Mouse (Mus musculus) neural tube, embryonic 12.5 days (tissue): ENCODE measurements around the gene Hoxa5. TPM values are rescaled to one million over a fixed set of nuclear protein-coding genes. Genes with fewer than 3 reads are reported as not detected.

Source experiments
- ATAC-seq: fragments of 200-750 bp; cut with Nextera tagmentation; 2 replicates; pipeline ENCODE4 v1.8.0; 2017; ENCODE audit warnings: low read depth, mild to moderate bottlenecking, moderate TSS enrichment, moderate library complexity; ENCODE audit not compliant: low FRiP score
- H3K27ac ChIP-seq: fragments of 300-500 bp; sonication (generic); 2 replicates; pipeline ENCODE4 v1.5.1; 2016
- H3K27me3 ChIP-seq: fragments of 300-500 bp; sonication (generic); replicated peaks from 2 replicates; pipeline ENCODE4 v1.6.1; 2016; ENCODE audit warnings: mild to moderate bottlenecking
- H3K36me3 ChIP-seq: fragments of 300-500 bp; sonication (generic); 2 replicates; pipeline ENCODE4 v1.6.1; 2016; ENCODE audit warnings: mild to moderate bottlenecking
- H3K4me1 ChIP-seq: fragments of 300-500 bp; sonication (generic); 2 replicates; pipeline ENCODE4 v1.6.1; 2016
- H3K4me2 ChIP-seq: fragments of 300-500 bp; sonication (generic); replicated peaks from 2 replicates; pipeline ENCODE4 v1.6.1; 2016; ENCODE audit warnings: mild to moderate bottlenecking
- H3K4me3 ChIP-seq: fragments of 300-500 bp; sonication (generic); 2 replicates; pipeline ENCODE4 v1.5.1; 2016
- H3K9ac ChIP-seq: fragments of 300-500 bp; sonication (generic); 2 replicates; pipeline ENCODE4 v1.6.1; 2016; ENCODE audit warnings: mild to moderate bottlenecking
- H3K9me3 ChIP-seq: fragments of 300-500 bp; sonication (generic); 2 replicates; pipeline ENCODE4 v1.6.1; 2016; ENCODE audit warnings: mild to moderate bottlenecking
- whole genome bisulfite sequencing: fragments of 180-500 bp; shearing (Covaris S2); methylation state at CpG from one replicate; pipeline ENCODE4 v1.1.7; 2016; 5-methylcytosine and 5-hydroxymethylcytosine counted together
- polyA plus RNA-seq: library from polyadenylated mRNA; unstranded; fragments of >200 nt; fragmentation: Nextera tagmentation; extraction: Ambion mirVana; gene quantifications from 2 replicates; pipeline ENCODE4 v1.2.1, GENCODE M21; 2016

Hoxa5 gene
- polyA plus RNA-seq, 1 experiment from 2014 or later: 72.6 TPM

DNA sequence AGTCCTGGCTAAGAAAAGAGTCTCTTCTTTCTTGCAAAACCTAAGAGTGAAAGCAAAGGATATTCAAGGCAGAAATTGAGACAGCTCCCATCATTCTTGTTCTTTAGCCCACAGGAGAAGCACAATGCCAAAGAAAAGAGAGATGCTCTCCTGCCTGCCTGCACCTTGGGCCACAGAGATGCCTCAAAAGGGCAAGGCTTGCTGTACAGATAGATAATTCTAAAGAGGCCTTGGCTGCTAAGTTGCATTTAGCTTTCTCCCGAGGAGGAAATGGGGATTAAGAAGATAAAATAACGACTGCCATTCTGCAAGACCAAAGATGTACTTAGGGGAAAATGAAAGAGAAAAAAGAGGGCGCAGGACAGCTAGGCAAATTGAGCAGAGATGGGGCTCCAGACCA lies 42.5 kb upstream of the Hoxa5 start:
- Histone ChIP-seq H3K9ac (peak overlapping the region; percentile 63), H3K4me2 (peak overlapping the region; percentile 58)

DNA sequence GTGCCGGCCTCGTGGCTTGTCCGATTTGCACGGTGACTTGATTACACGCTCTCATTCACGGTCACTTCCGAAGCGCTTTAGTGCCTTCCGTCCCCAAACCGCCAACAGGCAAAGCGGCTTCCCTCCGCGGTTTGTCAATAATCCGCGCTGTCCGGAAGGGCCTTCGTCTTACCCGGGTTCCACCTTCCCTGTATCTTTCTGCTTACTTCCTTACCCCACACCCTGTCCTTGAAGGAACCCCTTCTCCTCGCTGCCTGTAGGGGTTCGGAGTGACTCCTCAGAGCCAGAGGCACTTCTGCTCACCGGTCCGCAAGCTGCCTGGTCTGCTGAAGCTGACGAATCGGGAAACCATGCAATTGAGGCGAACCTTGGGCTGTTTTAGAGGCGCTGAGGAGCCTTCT lies 42.0 kb upstream of the Hoxa5 start:
- Histone ChIP-seq H3K27me3 (peaks cover 91% of the 10 kb centered on the region), H3K27ac (no peak overlapping the region), H3K9ac (peak overlapping the region; percentile 63), H3K36me3 (no peaks in the 10 kb centered on the region), H3K4me2 (peak overlapping the region; percentile 58), H3K4me1 (no peaks in the 10 kb centered on the region; the same call in 1 of the 2 replicates), H3K9me3 (no peaks in the 10 kb centered on the region), H3K4me3 (peak overlapping the region; percentile 39)
- WGBS: under 1% methylated on average over 26 of the region's 26 CpGs
- no peak for ATAC-seq

More for the DNA sequence above, 42.5 kb upstream of the Hoxa5 start:
- H3K4me3 ChIP-seq: peak overlapping the region; percentile 39
- peaks cover 91% of the 10 kb centered on the region for H3K27me3 ChIP-seq
- 5% methylated on average over 3 of the region's 3 CpGs for WGBS
- H3K27ac ChIP-seq: no peak overlapping the region
- no peaks in the 10 kb centered on the region for H3K9me3 ChIP-seq
- no peaks in the 10 kb centered on the region; the same call in 1 of the 2 replicates for H3K4me1 ChIP-seq
- H3K36me3 ChIP-seq: no peaks in the 10 kb centered on the region
- no peak for ATAC-seq

DNA sequence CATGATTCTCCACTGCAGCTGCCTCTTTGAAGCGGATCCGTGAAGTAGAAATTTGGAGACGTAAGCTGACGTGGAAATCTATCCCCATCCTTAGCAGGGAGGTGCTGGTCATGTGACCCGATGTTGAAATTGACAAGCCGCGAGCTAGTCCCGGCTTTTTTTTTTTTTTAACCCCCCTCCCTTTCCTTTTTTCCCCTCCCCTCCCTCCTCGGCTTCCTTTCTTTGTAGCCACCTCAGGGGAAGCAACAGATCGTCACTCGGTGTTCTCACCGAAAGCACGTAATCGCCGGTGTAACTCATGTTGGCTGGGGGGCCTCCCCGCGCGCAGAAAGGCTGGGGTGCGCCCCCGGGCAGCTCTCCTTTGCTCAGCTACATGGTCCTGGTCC lies 41.4 kb upstream of the Hoxa5 start, which contains the start of gene Hoxa11:
Hoxa11 (minus strand) TSS at position 54 of the 386 bp plus-strand sequence.
- no peaks in the 10 kb centered on the region for H3K36me3 ChIP-seq
- ATAC-seq: no peak
- WGBS: under 1% methylated on average over 20 of the region's 20 CpGs
- H3K9ac ChIP-seq: peak within 1 kb of the TSS; percentile 64
- peak within 1 kb of the TSS; percentile 39 for H3K4me3 ChIP-seq
- peak within 1 kb of the TSS; percentile 58 for H3K4me2 ChIP-seq
- H3K9me3 ChIP-seq: no peaks in the 10 kb centered on the region
- peaks cover 91% of the 10 kb centered on the region for H3K27me3 ChIP-seq
- H3K4me1 ChIP-seq: peaks cover 6% of the 10 kb centered on the region; the same call in 1 of the 2 replicates
- H3K27ac ChIP-seq: peak within 1 kb of the TSS; percentile 46; the same call in 1 of the 2 replicates

DNA sequence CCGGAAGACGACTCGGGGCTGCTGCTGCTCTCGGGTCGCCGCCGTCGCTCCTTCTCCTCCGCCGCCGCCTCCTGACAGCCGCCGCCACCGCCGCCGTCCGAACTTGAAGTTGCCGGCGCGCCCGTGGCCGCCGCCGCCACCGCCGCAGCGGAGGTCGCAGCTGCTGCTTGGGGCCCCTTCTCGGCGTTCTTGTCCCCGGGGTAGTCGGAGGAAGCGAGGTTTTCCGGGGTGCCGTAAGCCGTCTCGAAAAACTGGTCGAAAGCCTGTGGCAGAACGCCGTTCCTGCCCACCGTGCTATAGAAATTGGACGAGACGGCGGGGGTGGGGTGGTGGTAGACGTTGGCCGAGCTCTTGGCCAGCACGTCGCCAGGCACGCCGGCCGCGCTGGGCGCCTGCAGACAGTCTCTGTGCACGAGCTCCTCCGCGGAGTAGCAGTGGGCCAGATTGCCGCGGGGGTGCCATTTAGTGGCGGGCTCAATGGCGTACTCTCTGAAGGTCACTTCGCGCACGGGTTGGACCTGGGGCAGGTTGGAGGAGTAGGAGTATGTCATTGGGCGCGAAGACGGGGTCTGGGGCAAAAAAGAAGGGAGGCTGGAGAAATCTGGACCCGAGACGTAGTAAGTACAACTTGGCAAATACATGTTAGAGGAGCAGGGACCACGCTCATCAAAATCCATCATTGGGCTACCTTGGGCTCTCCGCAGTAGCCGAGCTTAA lies 40.8 kb upstream of the Hoxa5 start:
- peaks cover 88% of the 10 kb centered on the region for H3K27me3 ChIP-seq
- peak overlapping the region; percentile 39 for H3K4me3 ChIP-seq
- under 1% methylated on average over 71 of the region's 71 CpGs for WGBS
- H3K36me3 ChIP-seq: no peaks in the 10 kb centered on the region
- H3K27ac ChIP-seq: peak overlapping the region; percentile 46; the same call in 1 of the 2 replicates
- no peak for ATAC-seq
- H3K9ac ChIP-seq: peak overlapping the region; percentile 64
- peaks cover 9% of the 10 kb centered on the region; the same call in 1 of the 2 replicates for H3K4me1 ChIP-seq
- peak overlapping the region; percentile 58 for H3K4me2 ChIP-seq
- H3K9me3 ChIP-seq: no peaks in the 10 kb centered on the region

DNA sequence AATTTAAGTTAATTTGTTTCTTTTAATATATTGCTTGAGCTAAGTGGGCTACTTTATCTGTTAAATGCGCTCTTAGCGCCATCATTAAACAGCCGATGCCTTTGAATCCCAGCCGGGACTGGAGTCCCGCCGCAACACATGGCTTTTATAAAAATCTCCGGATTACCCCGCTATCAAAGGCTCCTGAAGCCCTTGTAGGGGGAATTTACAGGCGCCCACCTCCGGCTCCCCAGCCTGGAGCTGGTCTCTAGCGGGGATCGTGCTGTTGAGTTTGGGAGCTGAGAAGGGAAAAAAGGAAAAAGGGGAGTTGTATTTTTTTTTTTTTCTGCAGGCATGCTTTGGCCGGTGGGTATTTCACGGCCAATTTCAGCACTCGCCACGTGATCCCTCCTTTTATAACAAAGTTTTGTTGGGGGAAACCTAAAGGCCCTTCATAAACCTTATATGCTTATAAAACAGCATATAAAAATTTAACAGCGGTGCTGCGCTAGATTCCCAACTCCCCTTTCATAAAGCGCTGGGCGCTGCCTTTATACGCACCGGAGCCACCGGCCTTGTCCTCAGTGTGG lies 40.2 kb upstream of the Hoxa5 start:
- ATAC-seq: no peak
- H3K36me3 ChIP-seq: no peaks in the 10 kb centered on the region

DNA sequence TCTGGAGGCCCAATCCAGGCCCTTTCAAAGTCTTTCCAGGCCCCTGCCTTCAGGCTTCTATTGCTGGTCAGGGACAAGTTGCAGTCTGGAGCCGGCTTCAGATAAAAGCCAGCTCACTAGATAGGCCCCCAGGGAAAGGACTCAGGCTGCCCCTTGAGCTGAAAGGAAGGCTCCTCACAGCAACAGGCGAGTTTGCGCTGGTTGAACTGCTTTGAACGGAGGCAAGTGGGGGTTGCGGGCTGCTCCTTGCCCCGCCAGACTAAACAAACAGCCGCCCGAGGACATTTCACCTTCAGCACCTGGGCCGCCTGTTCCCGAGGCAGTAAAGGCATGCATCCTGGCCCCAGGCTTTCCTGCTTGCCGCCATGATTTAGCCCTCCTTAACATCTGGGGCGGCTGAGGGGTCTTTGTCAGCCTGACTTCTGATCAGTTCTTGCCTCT lies 39.3 kb upstream of the Hoxa5 start:
- under 1% methylated on average over 12 of the region's 12 CpGs for WGBS
- ATAC-seq: no peak
- H3K27ac ChIP-seq: 0 out of 2 replicates have a peak overlapping the region, but pooled peaks have one; percentile 10

More for the DNA sequence above, 40.2 kb upstream of the Hoxa5 start:
- WGBS: under 1% methylated on average over 23 of the region's 23 CpGs
- no peaks in the 10 kb centered on the region for H3K9me3 ChIP-seq
- peak overlapping the region; percentile 58 for H3K4me2 ChIP-seq
- peak overlapping the region; percentile 64 for H3K9ac ChIP-seq
- 0 out of 2 replicates have a peak overlapping the region, but pooled peaks have one; percentile 46 for H3K27ac ChIP-seq
- H3K4me3 ChIP-seq: peak overlapping the region; percentile 39
- peaks cover 88% of the 10 kb centered on the region for H3K27me3 ChIP-seq
- peaks cover 9% of the 10 kb centered on the region; the same call in 1 of the 2 replicates for H3K4me1 ChIP-seq

DNA sequence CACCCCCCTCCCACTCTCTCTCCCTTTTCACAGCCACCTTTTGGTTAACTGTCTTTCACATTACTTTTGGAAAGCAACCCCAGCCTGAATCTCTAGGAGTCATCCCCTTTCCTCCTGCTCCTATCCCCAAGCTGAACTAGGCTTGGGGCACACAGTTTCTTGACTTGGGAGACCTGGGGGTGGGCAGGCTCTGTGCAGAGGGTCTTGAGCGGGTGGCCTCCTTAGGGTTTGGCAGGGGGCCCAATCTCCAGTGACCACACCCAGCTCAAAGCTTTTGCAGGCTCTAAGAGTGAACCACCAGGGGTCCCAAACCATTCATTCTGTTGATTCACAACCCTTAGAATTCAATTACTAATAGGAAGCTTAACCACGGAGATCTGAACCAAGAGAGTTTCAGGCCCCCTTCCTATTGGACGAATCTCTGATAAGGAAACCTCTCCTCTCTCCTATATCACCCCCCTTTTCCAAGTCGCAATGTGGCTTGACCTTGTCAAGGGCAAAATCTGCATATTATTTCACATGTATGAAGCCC lies 38.5 kb upstream of the Hoxa5 start:
- H3K36me3 ChIP-seq: no peaks in the 10 kb centered on the region
- peak overlapping the region; percentile 58 for H3K4me2 ChIP-seq
- H3K4me3 ChIP-seq: peak overlapping the region; percentile 39; the same call in 1 of the 2 replicates
- H3K9ac ChIP-seq: peak overlapping the region; percentile 64
- H3K27me3 ChIP-seq: peaks cover 75% of the 10 kb centered on the region
- H3K4me1 ChIP-seq: 0 out of 2 replicates have a peak, but pooled peaks cover 9% of the 10 kb centered on the region
- no peaks in the 10 kb centered on the region for H3K9me3 ChIP-seq
- ATAC-seq: no peak
- WGBS: 6% methylated on average over 4 of the region's 4 CpGs
- H3K27ac ChIP-seq: no peak overlapping the region

More for the DNA sequence above, 39.3 kb upstream of the Hoxa5 start:
- H3K9ac ChIP-seq: peak overlapping the region; percentile 64
- no peaks in the 10 kb centered on the region for H3K9me3 ChIP-seq
- peak overlapping the region; percentile 58 for H3K4me2 ChIP-seq
- peaks cover 9% of the 10 kb centered on the region; the same call in 1 of the 2 replicates for H3K4me1 ChIP-seq
- peaks cover 83% of the 10 kb centered on the region for H3K27me3 ChIP-seq
- no peaks in the 10 kb centered on the region for H3K36me3 ChIP-seq
- peak overlapping the region; percentile 39 for H3K4me3 ChIP-seq

DNA sequence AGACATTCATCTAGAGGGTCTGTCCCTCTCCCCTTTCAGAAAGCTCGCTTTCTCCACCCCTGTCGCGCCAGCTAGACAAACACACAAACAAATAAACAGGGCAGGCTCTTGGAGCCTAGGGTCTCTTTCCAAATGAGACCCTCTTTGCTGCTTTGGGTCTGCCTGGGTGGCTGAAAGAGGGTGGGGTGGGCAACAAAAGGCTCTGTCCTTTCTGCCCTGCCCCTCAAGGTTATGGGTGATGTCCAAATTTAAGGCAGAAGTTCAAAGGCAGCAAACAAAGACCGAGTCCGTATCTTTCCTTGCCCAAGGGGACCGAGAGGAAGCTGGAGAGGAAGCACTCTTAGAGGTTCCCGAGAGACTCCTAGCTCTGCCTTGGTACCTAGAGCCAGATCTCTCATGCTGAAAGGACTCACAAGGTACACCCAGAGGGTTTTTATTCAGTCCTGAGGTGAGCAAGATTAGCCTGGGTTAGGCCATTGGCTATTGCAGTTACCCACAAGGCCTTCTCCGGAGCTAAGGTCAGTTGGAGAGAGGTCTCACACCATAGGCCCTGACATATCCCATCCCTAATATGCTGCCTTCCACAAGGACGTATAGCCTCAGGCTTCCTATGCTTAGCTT lies 36.7 kb upstream of the Hoxa5 start:
- Histone ChIP-seq H3K9ac (peak overlapping the region; percentile 86), H3K4me3 (peak overlapping the region; percentile 46; the same call in 1 of the 2 replicates), H3K27ac (peak overlapping the region; percentile 29; the same call in 1 of the 2 replicates), H3K27me3 (peaks cover 79% of the 10 kb centered on the region), H3K4me2 (peak overlapping the region; percentile 74), H3K4me1 (0 out of 2 replicates have a peak, but pooled peaks cover 14% of the 10 kb centered on the region), H3K36me3 (no peaks in the 10 kb centered on the region), H3K9me3 (no peaks in the 10 kb centered on the region)
- WGBS: 3% methylated on average over 9 of the region's 9 CpGs
- ATAC-seq: peak; percentile 14; the same call in 1 of the 2 replicates

DNA sequence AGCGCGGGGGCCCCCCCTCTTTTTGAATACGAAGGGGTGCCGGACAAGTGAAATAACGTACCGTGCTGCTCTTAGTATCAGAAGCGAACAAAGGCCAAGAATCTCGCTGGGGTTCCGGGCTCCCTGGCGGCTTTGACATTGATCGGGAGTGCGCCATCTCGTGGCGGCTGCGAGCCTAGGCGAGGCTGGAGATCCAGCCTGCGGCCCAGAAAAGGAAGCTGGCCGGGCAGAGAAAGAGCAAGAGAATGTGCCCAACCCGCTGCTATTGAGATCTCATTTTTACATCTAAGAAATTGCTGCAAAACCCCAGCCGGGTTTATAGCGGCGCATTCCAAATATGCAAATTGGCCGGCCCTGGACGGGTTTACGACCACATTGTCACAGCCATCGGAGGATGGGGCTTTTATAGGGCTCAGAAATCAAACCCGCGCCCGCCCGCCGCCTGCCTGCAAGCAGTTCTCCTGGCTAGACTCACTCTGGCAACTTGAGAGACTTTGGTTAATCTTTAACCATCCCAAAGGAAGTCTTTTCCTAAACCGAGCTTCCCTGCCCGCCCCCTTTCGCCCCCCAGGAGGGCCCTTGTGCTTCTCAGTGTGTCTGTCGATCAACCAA lies 36.1 kb upstream of the Hoxa5 start, which contains the start of gene Hoxa10:
Hoxa10 (minus strand) TSS at position 466 of the 612 bp plus-strand sequence.
- Histone ChIP-seq H3K9me3 (no peaks in the 10 kb centered on the region), H3K27me3 (peaks cover 77% of the 10 kb centered on the region), H3K27ac (peak within 1 kb of the TSS; percentile 79), H3K9ac (peak within 1 kb of the TSS; percentile 86), H3K36me3 (no peaks in the 10 kb centered on the region), H3K4me2 (peak within 1 kb of the TSS; percentile 74), H3K4me3 (peak within 1 kb of the TSS; percentile 46), H3K4me1 (0 out of 2 replicates have a peak, but pooled peaks cover 15% of the 10 kb centered on the region)
- peak; percentile 67 for ATAC-seq
- WGBS: 1% methylated on average over 35 of the region's 35 CpGs

DNA sequence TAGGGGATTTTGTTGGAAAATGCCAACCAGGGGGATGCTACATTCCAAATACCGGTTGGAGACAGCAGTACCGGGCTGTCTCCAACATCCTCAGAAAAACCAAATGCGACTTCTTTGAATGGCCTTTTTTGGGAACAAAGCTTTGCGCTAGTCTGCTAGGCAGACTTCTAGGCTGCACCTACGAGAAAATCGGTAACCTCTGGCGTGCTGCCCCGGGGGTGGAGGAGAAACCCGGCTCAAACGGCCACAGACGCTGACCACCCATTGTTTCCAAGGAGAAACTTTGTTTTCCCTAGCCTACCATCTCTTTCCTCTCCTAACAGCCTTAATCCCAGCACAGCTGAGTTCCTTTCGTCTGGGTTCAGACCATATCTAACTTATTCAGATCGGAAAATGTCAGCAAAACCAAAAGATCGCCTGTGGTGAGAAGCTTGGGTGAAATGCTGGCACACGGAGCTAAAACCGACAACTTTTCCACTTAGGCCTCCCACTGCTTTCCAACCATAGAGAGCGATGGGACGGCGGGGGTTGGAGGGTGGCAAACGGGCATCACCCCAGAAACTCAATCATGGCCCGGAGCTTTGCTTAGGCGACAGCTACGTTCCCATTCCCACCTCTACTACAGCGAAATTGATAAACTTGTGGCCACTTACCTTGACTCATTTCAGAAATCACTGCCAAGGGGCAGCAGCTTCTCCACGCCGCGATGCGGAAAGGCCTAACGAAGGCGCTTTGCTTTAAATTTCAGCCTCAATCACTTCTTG lies 35.4 kb upstream of the Hoxa5 start:
- Histone ChIP-seq H3K9ac (peak overlapping the region; percentile 86), H3K4me1 (0 out of 2 replicates have a peak, but pooled peaks cover 15% of the 10 kb centered on the region), H3K27ac (peak overlapping the region; percentile 79), H3K9me3 (no peaks in the 10 kb centered on the region), H3K27me3 (peaks cover 77% of the 10 kb centered on the region), H3K36me3 (no peaks in the 10 kb centered on the region), H3K4me2 (peak overlapping the region; percentile 74), H3K4me3 (peak overlapping the region; percentile 46)
- no peak for ATAC-seq
- WGBS: under 1% methylated on average over 30 of the region's 30 CpGs
